Mouse (Mus musculus) large intestine, adult 2 months (tissue): ENCODE measurements around the gene Krt16. TPM values are rescaled to one million over a fixed set of nuclear protein-coding genes. Genes with fewer than 3 reads are reported as not detected.
"Not testable (repeated sequence)": the region's sequence is repeated elsewhere in the genome, so short reads cannot be mapped to it uniquely, and the experiment has no call there.

ENCODE experiments used
- DNase-seq: peaks from one replicate; pipeline ENCODE4 v3.0.0-alpha.2; 2012; ENCODE audit warnings: low read depth, low spot score
- WGBS: fragments of 180-500 bp; shearing (Covaris S2); methylation state at CpG from one replicate; pipeline ENCODE4 v1.1.7; 2018; 5-methylcytosine and 5-hydroxymethylcytosine counted together
- polyA plus RNA-seq: library from polyadenylated mRNA; depleted of rRNA; stranded (reverse); fragments of >200 nt; gene quantifications from 2 replicates; pipeline ENCODE4 v1.2.3, GENCODE M21; 2012; rRNA removed

The Krt16 gene
- polyA plus RNA-seq, 1 experiment, result 0.07 TPM

- no peak for DNase-seq
- WGBS, result 74% methylated on average over 21 of the region's 21 CpGs
These were observed 12.0 kb upstream of the Krt16 start, which contains the start of gene Krt17 for GRCm38 (mm10) chr11:100260514-100261234. Krt17 (minus strand) TSS chr11:100261029.

GRCm38 (mm10) chr11:100259079-100259478, 10.4 kb upstream of the Krt16 start:
- WGBS, result 92% methylated on average over 9 of the region's 9 CpGs

GRCm38 (mm10) chr11:100257967-100258366, 9.3 kb upstream of the Krt16 start:
- WGBS, result 82% methylated on average over 1 of the region's 1 CpGs

More at GRCm38 (mm10) chr11:100259079-100259478, 10.4 kb upstream of the Krt16 start:
- DNase-seq, result no peak

GRCm38 (mm10) chr11:100255514-100255913, 6.8 kb upstream of the Krt16 start:
- WGBS, result 86% methylated on average over 6 of the region's 6 CpGs
- no peak for DNase-seq

More at GRCm38 (mm10) chr11:100257967-100258366, 9.3 kb upstream of the Krt16 start:
- no peak for DNase-seq

GRCm38 (mm10) chr11:100254360-100255090, 5.8 kb upstream of the Krt16 start:
- 64% methylated on average over 5 of the region's 5 CpGs for WGBS
- DNase-seq, result no peak

- not testable (repeated sequence) for DNase-seq
- WGBS, result 67% methylated on average over 7 of the region's 7 CpGs
These were observed 2.2 kb downstream of the Krt16 start for GRCm38 (mm10) chr11:100246471-100246870.

GRCm38 (mm10) chr11:100240272-100240671, 8.4 kb downstream of the Krt16 start:
- not testable (repeated sequence) for DNase-seq
- WGBS, result 92% methylated on average over 4 of the region's 4 CpGs

GRCm38 (mm10) chr11:100221741-100222140, 27.0 kb downstream of the Krt16 start:
- no peak for DNase-seq
- 33% methylated on average over 8 of the region's 8 CpGs for WGBS

GRCm38 (mm10) chr11:100219304-100219703, 29.4 kb downstream of the Krt16 start:
- DNase-seq, result no peak
- 69% methylated on average over 4 of the region's 4 CpGs for WGBS

- WGBS, result 47% methylated on average over 6 of the region's 6 CpGs
These were observed 40.2 kb downstream of the Krt16 start for GRCm38 (mm10) chr11:100208542-100208941.

GRCm38 (mm10) chr11:100207498-100207897, 41.2 kb downstream of the Krt16 start, which contains the start of gene Krt14:
Krt14 (minus strand) TSS chr11:100207548.
- 85% methylated on average over 8 of the region's 8 CpGs for WGBS
- DNase-seq, result no peak

More at GRCm38 (mm10) chr11:100208542-100208941, 40.2 kb downstream of the Krt16 start:
- no peak for DNase-seq

GRCm38 (mm10) chr11:100203448-100203847, 45.3 kb downstream of the Krt16 start:
- WGBS, result 9% methylated on average over 6 of the region's 6 CpGs
- DNase-seq, result peak; percentile 19

GRCm38 (mm10) chr11:100202906-100203305, 45.8 kb downstream of the Krt16 start:
- WGBS, result 42% methylated on average over 4 of the region's 4 CpGs
- no peak for DNase-seq

- peak; percentile 11 for DNase-seq
- 47% methylated on average over 8 of the region's 8 CpGs for WGBS
These were observed 48.4 kb downstream of the Krt16 start for GRCm38 (mm10) chr11:100200104-100200820.

GRCm38 (mm10) chr11:100198666-100199065, 50.0 kb downstream of the Krt16 start:
- no peak for DNase-seq
- 44% methylated on average over 4 of the region's 4 CpGs for WGBS

Other genes starting within 250 kb of the Krt16 start
- gene Krt33a, start 232.7 kb downstream of the Krt16 start, polyA plus RNA-seq, result not detected in 2 replicates
- not detected in 2 replicates for gene Krt33b, start 219.0 kb downstream of the Krt16 start, polyA plus RNA-seq
- gene Krt34, start 207.3 kb downstream of the Krt16 start, polyA plus RNA-seq, result not detected in 2 replicates
- 0.19 and 0.25 TPM in 2 replicates for gene Krt31, start 198.4 kb downstream of the Krt16 start, polyA plus RNA-seq
- gene Krt32, start 160.7 kb downstream of the Krt16 start, polyA plus RNA-seq, result 0.11 and 0.25 TPM in 2 replicates
- 0.12 and 0.55 TPM in 2 replicates for gene Krt35, start 152.7 kb downstream of the Krt16 start, polyA plus RNA-seq
- gene Krt36, start 143.3 kb downstream of the Krt16 start, polyA plus RNA-seq, result 0.11 TPM in 1 of 2 replicates, not detected in the other
- gene Krt13, start 127.3 kb downstream of the Krt16 start, polyA plus RNA-seq, result 0.16 TPM in 1 of 2 replicates, not detected in the other
- gene Krt15, start 113.0 kb downstream of the Krt16 start, polyA plus RNA-seq, result 0.26 and 0.36 TPM in 2 replicates
- 2,546 and 2,690 TPM in 2 replicates for gene Krt19, start 100.2 kb downstream of the Krt16 start, polyA plus RNA-seq
- gene Krt9, start 55.7 kb downstream of the Krt16 start, polyA plus RNA-seq, result not detected in 2 replicates
- gene Krt14, start 41.4 kb downstream of the Krt16 start, polyA plus RNA-seq, result 0.16 TPM in 1 of 2 replicates, not detected in the other
- 1.9 and 2.2 TPM in 2 replicates for gene Krt17, start 12.1 kb upstream of the Krt16 start, polyA plus RNA-seq
- gene Krt42, start 21.0 kb upstream of the Krt16 start, polyA plus RNA-seq, result not detected in 2 replicates
- 146 and 159 TPM in 2 replicates for gene Eif1, start 71.0 kb upstream of the Krt16 start, polyA plus RNA-seq
- gene Gast, start 85.5 kb upstream of the Krt16 start, polyA plus RNA-seq, result not detected in 2 replicates
- gene Hap1, start 107.2 kb upstream of the Krt16 start, polyA plus RNA-seq, result 5.2 and 5.4 TPM in 2 replicates
- 216 and 335 TPM in 2 replicates for gene Jup, start 148.9 kb upstream of the Krt16 start, polyA plus RNA-seq
- 5.7 and 6.0 TPM in 2 replicates for gene P3h4, start 165.9 kb upstream of the Krt16 start, polyA plus RNA-seq
- gene Fkbp10, start 166.8 kb upstream of the Krt16 start, polyA plus RNA-seq, result 11.2 and 11.5 TPM in 2 replicates
- gene Nt5c3b, start 192.9 kb upstream of the Krt16 start, polyA plus RNA-seq, result 18.0 and 18.5 TPM in 2 replicates
- 0.05 and 0.11 TPM in 2 replicates for gene Klhl10, start 193.0 kb upstream of the Krt16 start, polyA plus RNA-seq
- 1.2 and 2.5 TPM in 2 replicates for gene Klhl11, start 223.8 kb upstream of the Krt16 start, polyA plus RNA-seq